Mouse (Mus musculus) limb, embryonic 14.5 days (tissue): ENCODE measurements around the gene Tmed11. TPM values are rescaled to one million over a fixed set of nuclear protein-coding genes. Genes with fewer than 3 reads are reported as not detected.
"Not testable (repeated sequence)": the region's sequence is repeated elsewhere in the genome, so short reads cannot be mapped to it uniquely, and the experiment has no call there.

Experiments
- ATAC-seq: fragments of 200-750 bp; cut with Nextera tagmentation; 2 replicates; pipeline ENCODE4 v1.8.0; 2017; ENCODE audit warnings: low read depth, moderate number of reproducible peaks, moderate TSS enrichment; ENCODE audit not compliant: low FRiP score
- DNase-seq: peaks from one replicate; pipeline ENCODE4 v3.0.0-alpha.2; 2015; ENCODE audit warnings: low spot score
- H3K27ac ChIP-seq: fragments of 300-500 bp; sonication (generic); replicated peaks from 2 replicates; pipeline ENCODE4 v1.5.1; 2014; ENCODE audit warnings: low read depth, mild to moderate bottlenecking, low read length, moderate library complexity, mixed read lengths
- H3K27me3 ChIP-seq: fragments of 300-500 bp; sonication (generic); 2 replicates; pipeline ENCODE4 v1.6.1; 2014; ENCODE audit warnings: low read length, mixed read lengths; ENCODE audit not compliant: control insufficient read depth, insufficient read depth
- H3K36me3 ChIP-seq: fragments of 300-500 bp; sonication (generic); 2 replicates; pipeline ENCODE4 v1.6.1; 2014; ENCODE audit warnings: mild to moderate bottlenecking, low read length, moderate library complexity, mixed read lengths; ENCODE audit not compliant: control insufficient read depth, insufficient read depth
- H3K4me1 ChIP-seq: fragments of 300-500 bp; sonication (generic); 2 replicates; pipeline ENCODE4 v1.6.1; 2014; ENCODE audit warnings: antibody characterized with exemption, low read length, mixed read lengths; ENCODE audit not compliant: control insufficient read depth, insufficient read depth
- H3K4me2 ChIP-seq: fragments of 300-500 bp; sonication (generic); replicated peaks from 2 replicates; pipeline ENCODE4 v1.6.1; 2014; ENCODE audit warnings: low read depth, mild to moderate bottlenecking, low read length, moderate library complexity; ENCODE audit not compliant: severe bottlenecking
- H3K4me3 ChIP-seq: fragments of 300-500 bp; sonication (generic); replicated peaks from 2 replicates; pipeline ENCODE4 v1.5.1; 2014; ENCODE audit warnings: low read length
- H3K9ac ChIP-seq: fragments of 300-500 bp; sonication (generic); 2 replicates; pipeline ENCODE4 v1.6.1; 2014; ENCODE audit warnings: mild to moderate bottlenecking, low read depth, low read length, moderate library complexity; ENCODE audit not compliant: severe bottlenecking
- H3K9me3 ChIP-seq: fragments of 300-500 bp; sonication (generic); 2 replicates; pipeline ENCODE4 v1.6.1; 2016; ENCODE audit warnings: low read length; ENCODE audit not compliant: control insufficient read depth
- POLR2A ChIP-seq: fragments of 200-500 bp; IDR thresholded peaks from 2 replicates; pipeline ENCODE4 v1.8.0; 2012; ENCODE audit warnings: inconsistent platforms, mild to moderate bottlenecking, moderate library complexity, borderline replicate concordance; ENCODE audit not compliant: insufficient read depth, insufficient read length; ENCODE audit errors: extremely low read depth
- WGBS: fragments of 180-500 bp; shearing (Covaris S2); extraction: QIAGEN DNeasy Blood & Tissue Kit; methylation state at CpG from one replicate; pipeline ENCODE4 v1.1.7; 2014; 5-methylcytosine and 5-hydroxymethylcytosine counted together
- polyA plus RNA-seq, 2 experiments: library from polyadenylated mRNA; depleted of rRNA in 1 of 2; stranded (reverse) in 1 of 2; unstranded in 1 of 2; fragments of >200 nt; fragmentation: Nextera tagmentation in 1 of 2; extraction: Ambion mirVana in 1 of 2; gene quantifications; 2 replicates each; pipeline versions ENCODE4 v1.2.1 to v1.2.3; 2012 to 2014

The Tmed11 gene
- polyA plus RNA-seq (2012; rRNA removed) = not detected in 2 replicates
- polyA plus RNA-seq (2014; fragmentation: Nextera tagmentation; extraction: Ambion mirVana) = not detected in 2 replicates

DNA sequence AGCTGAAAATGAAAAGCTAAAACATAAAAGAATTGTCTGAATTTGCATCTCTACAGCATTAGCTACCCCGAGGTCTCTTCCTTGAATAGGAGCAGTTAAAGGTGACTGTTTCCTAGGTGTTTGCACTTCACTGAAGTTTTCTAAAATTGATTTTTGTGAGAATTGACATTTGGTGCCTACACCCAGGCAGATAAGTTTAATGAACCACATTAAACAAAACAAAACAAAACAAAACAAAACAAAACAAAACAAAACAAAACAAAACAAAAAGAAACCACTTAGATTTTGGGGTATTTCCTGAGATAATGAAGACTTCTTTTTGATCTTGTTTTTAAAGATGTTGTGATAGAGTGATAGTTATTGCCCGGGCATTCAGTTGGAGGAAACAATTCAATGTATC is at the start of gene Tmed11:
Gene Tmed11 (minus strand): TSS at position 101 of the 400 bp plus-strand sequence.
- DNase-seq, ATAC-seq, H3K27me3 ChIP-seq, H3K9ac ChIP-seq, H3K4me2 ChIP-seq, H3K9me3 ChIP-seq, H3K36me3 ChIP-seq, H3K4me3 ChIP-seq, H3K4me1 ChIP-seq, H3K27ac ChIP-seq: not testable (repeated sequence)
- WGBS = 64% methylated on average over 2 of the region's 2 CpGs

DNA sequence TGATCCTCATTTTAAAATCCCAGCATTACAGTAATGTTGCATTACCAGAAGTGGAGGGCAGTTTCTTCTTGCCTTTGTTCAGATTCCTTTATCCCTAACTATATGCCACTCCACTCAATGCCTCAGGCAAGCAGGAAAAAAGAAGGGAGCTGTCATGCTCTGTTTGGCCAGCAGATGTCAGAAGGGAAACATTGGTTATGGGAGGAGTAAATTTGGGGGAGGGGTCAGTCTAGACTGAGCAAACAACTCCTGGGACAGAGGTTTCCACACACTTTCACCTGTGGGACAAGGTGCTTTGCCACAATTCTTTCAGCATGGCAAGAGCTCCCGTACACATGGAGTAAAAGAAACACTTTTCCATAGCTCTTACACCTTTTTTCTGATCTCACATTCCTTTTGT is 41.0 kb upstream of the Tmed11 start:
- DNase-seq = no peak
- Histone ChIP-seq H3K4me2 (no peak overlapping the region), H3K9ac (no peak overlapping the region), H3K4me1 (no peaks in the 10 kb centered on the region), H3K27ac (no peak overlapping the region), H3K4me3 (no peak overlapping the region), H3K9me3 (no peaks in the 10 kb centered on the region), H3K36me3 (no peaks in the 10 kb centered on the region), H3K27me3 (no peaks in the 10 kb centered on the region)
- 59% methylated on average over 1 of the region's 1 CpGs for WGBS
- ATAC-seq = no peak
- no peak for TF ChIP-seq POLR2A

DNA sequence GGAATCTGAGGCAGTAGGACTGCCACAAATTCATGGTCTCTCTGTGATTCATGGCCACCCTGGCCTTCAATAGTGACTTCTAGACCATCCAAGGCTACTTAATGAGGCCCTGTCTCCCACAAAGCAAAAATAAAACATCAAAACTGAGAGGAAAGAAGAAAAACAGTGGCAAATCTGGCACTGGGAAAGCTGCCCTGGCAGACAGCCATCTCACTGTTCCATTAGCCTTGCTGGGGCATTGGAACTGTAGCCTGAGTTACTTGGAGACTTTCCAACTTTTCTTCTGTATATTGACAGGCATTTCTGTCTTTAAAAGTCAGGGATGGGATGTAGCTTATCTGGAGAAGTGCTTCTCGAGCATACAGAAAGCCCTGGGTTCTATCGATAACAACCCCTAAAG is 28.1 kb upstream of the Tmed11 start:
- ATAC-seq (no peak), DNase-seq (no peak)
- TF ChIP-seq POLR2A = no peak
- Histone ChIP-seq H3K4me1 (no peaks in the 10 kb centered on the region), H3K9ac (no peak overlapping the region), H3K36me3 (no peaks in the 10 kb centered on the region), H3K4me3 (no peak overlapping the region), H3K27me3 (no peaks in the 10 kb centered on the region), H3K4me2 (no peak overlapping the region), H3K9me3 (no peaks in the 10 kb centered on the region), H3K27ac (no peak overlapping the region)
- WGBS = 85% methylated on average over 2 of the region's 2 CpGs

DNA sequence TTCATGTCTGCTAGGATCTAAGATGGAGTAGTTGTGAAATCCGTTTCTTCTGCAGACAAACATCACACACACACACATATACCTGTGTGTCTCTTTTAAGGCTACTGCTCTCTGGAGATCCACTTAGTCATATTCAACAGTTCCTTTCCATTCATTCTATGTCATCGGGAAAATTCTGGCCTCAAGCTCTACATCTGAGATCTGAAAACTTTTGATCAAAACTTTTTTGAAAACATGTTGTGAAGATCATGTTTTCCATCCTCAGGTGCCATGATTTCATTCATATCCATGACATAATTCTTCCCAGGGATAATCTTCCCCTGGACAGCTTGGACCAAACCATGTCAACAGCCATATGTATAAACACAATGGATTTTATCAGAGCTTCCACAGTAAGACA is 13.6 kb upstream of the Tmed11 start, which contains the start of gene Vmn2r8:
Gene Vmn2r8 (minus strand): TSS at position 101 of the 400 bp plus-strand sequence.
- not testable (repeated sequence) for H3K4me3 ChIP-seq, H3K9ac ChIP-seq, H3K36me3 ChIP-seq, H3K27ac ChIP-seq, H3K9me3 ChIP-seq, ATAC-seq, H3K4me1 ChIP-seq, H3K27me3 ChIP-seq, DNase-seq, H3K4me2 ChIP-seq
- WGBS = 65% methylated on average over 2 of the region's 2 CpGs

DNA sequence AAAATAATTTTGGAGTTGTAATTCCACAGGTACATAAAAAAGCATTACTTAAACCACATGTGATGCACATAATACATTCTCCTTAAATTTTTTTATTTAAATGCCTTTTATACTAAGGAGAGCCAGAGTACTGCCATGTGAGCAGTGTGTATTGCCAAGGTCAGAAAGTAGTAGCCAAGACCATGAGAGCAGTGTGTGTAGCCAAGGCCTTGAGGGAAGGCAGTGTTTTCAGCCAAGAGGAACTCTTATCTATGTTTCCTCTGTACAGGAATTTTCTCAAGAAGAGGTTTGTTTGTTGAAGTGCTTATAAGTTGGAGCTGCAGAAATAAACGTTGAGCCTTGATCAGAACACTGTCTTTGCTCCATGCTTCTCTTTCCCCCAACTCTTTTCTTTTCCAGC is 8.5 kb upstream of the Tmed11 start:
- Histone ChIP-seq H3K27ac (no peak overlapping the region), H3K4me2 (no peak overlapping the region), H3K9ac (no peak overlapping the region), H3K4me3 (no peak overlapping the region), H3K4me1 (no peaks in the 10 kb centered on the region), H3K27me3 (no peaks in the 10 kb centered on the region), H3K36me3 (no peaks in the 10 kb centered on the region), H3K9me3 (no peaks in the 10 kb centered on the region)
- no peak for TF ChIP-seq POLR2A
- DNase-seq (no peak), ATAC-seq (no peak)
- WGBS = 35% methylated on average over 1 of the region's 1 CpGs

DNA sequence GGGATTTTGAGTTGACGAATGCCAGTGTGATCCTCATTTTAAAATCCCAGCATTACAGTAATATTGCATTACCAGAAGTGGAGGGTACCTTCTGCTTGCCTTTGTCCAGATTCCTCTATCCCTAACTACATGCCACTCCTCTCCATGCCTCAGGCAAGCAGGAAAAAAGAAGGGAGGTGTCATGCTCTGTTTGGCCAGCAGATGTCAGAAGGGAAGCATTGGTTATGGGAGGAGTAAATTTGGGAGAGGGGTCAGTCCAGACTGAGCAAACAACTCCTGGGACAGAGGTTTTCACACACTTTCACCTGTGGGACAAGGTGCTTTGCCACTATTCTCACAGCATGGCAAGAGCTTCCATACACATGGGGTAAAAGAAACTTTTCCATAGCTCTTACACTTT is 4.8 kb downstream of the Tmed11 start:
- H3K4me2 ChIP-seq, H3K36me3 ChIP-seq, H3K4me1 ChIP-seq, ATAC-seq, H3K4me3 ChIP-seq, H3K27ac ChIP-seq, H3K9me3 ChIP-seq, DNase-seq, H3K27me3 ChIP-seq, H3K9ac ChIP-seq: not testable (repeated sequence)
- 39% methylated on average over 1 of the region's 1 CpGs for WGBS
